Mouse (Mus musculus) spleen, adult 18-20 months (tissue): Measurements from ENCODE around the gene Fnbp1l.

Experiments
- DNase-seq, 2 experiments: peaks; one replicate each; pipeline ENCODE4 v3.0.0; 2022; ENCODE audit warnings: mixed read lengths in 2 of 2

Gene Fnbp1l

DNA sequence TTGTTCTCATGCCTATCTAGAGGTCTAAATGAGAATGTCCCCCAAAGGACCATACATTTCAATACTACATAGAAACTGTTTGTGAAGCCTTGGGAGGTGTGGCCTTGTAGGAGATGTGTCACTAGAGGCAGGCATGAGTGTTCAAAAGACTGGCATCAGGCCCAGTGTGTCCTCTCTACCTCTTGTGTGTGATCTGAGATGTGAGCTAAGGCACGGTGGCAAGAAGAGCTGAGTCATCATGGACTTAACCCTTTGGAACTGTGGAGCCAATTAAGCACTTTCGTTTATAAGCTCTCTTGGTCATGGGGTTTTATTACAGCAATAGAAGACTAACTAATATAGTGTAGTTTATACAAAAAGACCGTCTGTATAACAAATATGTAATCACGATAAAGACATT lies 16.3 kb downstream of the Fnbp1l start:
- DNase-seq: no peak

DNA sequence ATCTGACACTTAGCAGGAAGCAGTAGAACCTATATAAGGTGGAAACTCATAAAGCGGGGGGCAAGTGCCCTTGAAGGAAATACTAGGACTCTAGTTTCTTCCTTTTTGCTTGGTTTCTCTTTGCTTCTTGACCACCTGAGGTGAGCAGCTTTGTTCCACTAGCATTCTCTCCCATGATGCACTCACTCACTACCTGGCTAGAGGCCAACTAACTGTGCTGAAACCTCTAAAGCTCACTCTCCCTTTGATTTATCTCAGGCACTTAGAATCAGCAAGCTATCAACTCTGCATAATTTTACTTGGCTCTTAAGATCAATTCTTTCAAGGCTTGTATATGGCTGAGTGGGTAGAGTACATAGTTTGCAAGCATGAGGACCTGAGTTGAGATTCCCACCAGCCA lies 17.1 kb downstream of the Fnbp1l start:
- no peak for DNase-seq

DNA sequence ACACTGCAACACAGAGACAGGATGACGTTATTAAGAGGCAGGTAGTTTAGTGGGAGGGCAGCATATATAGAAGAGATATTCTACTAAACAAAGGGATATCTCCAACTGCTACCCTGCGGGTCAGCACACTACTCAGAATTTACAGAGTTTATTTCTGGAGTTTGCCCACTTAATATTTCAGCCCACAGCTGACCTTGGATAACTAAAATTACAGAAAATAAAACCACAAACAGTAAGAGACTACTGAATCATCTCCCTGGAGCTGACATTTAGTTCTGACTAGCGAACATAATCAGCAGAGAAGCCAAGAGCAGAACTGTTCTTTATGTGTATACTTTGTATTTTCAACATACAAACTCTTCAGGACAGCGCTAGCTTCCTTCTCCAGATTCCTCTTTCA lies 20.2 kb downstream of the Fnbp1l start:
- no peak for DNase-seq

DNA sequence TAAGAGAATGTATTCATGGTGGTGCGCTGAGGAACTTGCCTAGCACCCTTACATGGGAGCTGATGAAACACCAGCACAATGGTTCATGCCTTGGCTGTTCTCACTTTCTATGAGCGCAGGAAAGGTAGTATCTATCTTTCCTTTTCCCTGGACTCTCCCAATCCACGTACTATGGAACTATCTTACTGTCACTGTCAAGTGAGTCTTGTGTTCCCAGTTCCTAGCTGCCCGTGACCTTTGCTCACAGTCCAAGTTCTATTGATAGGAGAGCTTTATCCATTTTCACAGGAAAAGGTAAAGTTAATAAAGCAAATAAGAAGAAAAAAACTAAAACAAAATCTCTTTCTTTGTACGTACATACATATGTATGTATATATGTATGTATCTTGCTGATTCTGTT lies 28.7 kb downstream of the Fnbp1l start:
- DNase-seq: no peak

DNA sequence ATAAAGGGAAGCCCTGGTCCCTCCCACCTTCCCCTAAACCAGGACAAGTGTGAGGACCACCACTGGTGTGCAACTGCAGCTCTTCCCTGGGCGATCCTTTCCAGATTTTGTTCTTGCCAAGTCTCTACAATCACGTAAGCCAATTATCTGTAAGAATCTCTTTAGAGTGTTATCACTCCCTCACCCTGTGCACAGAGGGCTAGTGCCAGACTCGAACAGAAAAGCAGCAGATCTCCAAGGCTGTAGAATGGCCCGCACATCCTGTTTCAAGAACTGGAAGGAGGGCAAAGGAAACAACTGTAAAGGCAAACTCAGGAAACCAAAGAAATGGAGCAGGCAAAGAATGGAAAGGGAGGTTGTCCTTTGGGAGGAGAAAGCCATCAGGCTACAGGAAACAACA lies 29.2 kb downstream of the Fnbp1l start:
- DNase-seq: no peak

DNA sequence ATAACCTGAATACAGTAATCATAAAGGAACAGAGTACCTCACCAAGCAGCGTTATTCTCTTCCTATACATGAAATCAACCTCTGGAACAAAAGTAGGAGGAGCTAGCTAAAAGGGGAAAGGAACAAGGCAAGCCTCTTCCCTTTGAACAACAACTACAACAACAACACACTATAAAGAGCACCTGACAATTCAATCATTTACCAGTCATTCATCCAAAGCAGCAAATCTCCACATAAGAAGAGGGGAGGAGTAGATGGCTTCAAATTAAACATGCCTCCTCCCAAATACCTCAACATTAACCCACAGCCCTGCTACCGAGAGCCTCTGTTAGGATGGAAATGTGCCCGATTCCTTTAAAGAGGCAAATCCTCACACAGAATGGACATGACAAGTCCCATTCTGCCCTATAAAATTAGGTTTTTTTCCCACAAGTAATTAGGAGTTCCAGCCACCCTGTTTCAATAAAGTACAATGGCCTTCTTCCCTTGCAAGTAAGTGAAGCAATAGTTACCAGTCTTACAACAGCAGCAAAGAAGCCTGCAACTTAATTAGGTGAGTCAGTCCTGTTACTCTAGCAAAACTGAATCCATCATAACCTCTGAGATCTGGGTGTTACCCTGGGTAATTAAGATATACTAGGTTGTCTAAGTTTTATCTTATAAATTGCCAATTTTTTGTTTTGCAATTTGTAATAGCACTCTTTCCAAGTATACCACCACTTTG lies 32.4 kb downstream of the Fnbp1l start:
- DNase-seq: no peak

DNA sequence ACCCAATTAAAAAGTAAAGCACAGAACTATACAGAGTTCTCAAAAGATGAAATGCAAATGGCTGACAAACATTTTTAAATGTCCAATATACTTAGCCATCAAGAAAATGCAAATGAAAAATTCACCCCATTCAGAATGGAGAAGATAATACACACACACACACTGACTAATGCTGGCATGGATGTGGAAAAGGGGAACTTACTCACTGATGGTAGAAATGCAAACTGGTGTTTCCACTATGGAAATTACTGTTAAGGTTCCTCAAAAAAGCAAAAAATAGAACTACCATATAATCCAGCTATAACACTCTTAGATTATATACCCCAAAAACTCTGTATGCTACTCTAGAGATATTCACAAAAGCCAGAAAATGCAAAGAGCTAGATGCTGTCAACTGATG lies 42.2 kb downstream of the Fnbp1l start:
- DNase-seq: no peak

DNA sequence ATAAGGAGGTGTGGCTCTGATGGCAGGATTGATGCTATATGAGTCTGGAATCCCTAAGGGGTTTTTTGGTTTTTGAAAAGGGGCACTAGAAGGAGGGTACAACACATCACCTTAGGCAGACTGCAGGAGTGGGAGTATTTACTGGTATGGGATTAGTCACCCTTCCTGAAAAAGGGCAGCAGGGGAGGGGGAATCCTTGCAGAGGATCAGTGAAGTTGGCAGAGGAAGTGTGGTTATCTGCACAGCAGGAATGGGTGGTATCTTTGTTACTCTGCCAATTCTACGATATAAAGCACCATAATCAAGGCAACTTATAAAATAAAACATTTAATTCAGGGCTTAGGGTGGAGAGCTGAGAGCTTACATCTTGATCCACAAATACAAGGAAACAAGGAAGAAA lies 44.6 kb downstream of the Fnbp1l start:
- DNase-seq: no peak

DNA sequence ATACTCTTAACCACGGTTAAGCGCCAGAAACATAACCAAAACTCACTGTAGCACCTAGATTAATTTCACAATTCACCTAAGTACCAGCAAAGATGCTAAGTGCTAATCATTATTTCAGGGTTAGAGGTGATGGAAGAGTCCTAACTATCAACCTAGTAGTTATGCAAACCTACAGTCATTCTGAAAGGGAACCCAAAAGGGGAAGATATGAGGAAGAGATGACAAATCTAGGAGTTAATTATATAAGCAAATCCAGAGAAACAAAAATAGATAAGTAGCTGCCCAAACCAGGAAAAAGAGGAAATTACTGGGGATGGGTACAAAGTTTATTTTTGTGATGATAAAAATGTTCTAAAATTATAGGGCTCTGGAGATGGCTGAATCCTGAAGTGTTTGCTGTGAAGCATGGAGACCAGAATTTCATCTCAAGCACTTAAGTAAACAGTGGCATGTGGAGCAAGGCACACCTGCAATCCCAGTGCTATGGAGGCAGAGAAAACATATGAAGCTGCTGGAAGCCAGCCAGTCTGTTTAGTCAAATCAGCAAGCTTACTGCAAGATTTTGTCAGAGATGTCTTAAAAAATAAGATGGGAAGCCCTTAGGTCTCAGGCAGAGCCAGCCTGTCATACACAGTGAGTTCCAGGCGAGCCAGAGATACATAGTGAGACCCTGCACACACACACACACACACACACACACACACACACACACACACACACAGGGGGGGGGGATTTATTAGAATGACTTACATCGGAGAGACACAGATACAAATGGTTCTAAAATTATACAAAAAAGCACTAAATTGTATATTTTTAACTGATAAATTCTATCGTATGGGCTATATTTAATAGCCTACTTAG lies 45.9 kb downstream of the Fnbp1l start:
- DNase-seq: no peak

DNA sequence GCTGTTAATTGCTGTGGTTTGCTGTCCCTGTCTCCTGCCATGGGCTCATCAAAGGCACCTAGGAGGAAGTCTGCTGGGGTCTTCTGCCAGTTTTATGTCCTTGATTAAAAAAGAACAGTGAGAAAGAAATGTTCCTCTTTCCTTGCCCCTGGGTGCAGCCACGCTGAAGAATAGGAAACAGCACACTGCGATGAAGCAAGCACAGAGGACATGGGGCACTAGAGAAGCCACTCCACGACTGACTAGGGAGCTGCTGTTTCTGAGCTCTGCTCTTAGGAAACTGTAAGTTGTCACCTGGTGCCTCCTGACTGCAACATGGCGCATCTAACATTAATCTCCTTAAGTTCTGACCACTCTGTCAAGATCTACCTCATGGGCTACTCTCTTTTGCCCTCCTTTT lies 53.0 kb downstream of the Fnbp1l start:
- DNase-seq: no peak

DNA sequence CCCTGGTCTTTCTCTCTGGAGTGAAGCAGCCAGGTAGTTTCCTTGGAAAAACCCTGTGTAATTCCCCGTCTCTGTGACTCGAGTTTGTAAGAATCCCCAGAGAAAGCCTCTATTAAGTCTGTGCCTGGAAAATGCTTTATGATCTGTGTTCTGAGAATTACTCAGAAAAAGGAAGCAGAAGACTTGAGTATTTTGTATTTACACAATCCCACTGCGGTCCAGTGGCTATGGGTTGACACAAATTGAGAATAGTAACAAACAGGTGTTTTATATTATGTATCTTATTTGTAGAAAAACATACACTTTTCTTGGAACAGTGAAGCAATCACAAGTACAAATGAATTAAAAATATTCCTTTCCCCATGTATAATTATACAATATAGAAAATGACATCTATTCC lies 53.4 kb downstream of the Fnbp1l start:
- no peak for DNase-seq

DNA sequence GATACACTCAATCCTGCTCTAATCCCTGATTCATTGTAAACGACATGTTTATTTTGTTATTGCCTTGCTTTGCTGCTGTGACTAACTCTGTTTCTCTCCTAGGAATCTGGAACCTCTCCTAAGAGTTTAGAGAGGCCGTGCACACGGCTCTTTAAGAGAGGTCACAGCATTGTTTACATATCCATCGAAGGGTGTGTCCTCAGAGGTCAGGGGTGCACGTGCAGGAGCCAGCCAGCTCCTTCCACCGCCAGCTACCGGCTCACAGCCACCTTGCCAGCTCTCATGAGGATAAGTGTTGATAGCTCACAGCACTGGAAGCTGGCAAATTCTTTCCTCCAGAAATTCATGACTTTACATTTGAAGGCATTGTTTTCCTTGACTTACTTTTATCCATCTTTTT lies 54.2 kb downstream of the Fnbp1l start:
- DNase-seq: no peak

DNA sequence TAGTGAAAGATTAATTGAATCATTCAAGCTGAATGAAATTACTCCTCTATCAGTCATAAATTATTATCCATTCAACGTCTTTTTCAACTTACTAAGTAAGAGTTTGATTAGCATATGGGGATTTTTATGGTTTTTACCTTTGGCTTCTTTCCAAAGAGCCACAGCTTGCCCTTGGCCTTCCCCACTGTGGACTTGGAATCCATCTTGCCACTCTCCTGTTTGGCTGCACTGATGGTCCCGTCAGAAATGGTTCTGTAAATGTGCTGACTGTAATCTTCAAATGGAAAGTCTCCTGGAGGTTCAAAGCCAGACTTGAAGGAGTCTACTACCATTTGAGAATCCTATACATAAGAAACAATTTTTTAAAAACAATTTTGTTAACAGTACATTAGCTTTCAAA lies 61.7 kb downstream of the Fnbp1l start:
- DNase-seq: no peak

DNA sequence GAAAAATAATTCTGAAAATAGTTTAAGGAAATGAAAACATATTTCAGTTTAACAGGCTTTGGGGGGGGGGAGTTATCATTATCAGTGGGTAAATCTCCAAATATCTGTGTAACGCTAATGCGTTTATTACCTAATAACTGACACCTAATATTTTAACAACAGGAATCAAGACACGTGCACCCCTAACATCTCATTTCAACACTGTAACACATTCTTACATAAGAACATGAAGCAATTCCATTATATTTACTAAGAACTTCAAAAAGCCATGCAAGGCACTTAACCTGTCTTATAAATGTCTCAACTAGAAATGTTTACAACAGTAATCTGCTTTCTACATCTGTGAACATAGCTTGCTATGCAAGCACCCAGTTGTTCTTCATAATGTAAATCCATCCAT lies 68.3 kb downstream of the Fnbp1l start:
- DNase-seq: no peak

DNA sequence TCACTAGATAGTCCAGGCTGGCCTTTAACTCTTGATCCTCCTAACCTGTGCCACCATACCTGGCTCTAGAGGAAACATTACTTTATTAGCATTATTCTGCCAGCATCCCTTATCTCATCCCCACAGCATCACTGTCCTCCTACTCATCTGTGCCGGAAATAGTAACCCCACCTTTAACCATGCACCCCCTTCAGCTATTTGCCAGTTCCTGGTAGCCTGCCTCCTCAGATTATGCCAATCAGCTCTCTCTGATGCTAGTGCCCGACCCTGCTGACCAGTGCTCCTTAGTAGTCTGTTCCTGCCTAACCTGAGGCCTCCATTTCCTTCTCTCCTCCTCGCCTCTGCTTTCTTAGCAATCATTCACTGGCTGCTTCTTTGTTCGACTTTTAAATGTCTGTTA lies 72.0 kb downstream of the Fnbp1l start:
- DNase-seq: no peak

DNA sequence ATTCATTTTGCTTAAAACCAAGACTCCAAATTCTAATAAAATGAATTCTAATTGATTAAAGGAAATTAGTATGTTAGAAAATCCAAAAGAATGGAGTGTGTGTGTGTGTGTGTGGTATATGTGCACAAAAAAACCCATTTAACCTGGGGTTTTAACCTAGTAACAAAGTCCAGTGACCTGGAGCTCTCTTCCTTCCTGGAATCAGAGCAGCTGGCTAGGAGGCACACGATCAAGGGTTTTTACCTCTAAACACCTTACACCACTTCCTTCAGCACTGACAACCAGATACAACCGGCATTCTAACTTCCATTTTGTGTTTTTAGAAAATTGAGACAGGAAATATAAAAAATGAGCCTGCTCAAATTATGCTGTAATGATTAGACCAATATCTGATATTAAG lies 74.2 kb downstream of the Fnbp1l start:
- no peak for DNase-seq

DNA sequence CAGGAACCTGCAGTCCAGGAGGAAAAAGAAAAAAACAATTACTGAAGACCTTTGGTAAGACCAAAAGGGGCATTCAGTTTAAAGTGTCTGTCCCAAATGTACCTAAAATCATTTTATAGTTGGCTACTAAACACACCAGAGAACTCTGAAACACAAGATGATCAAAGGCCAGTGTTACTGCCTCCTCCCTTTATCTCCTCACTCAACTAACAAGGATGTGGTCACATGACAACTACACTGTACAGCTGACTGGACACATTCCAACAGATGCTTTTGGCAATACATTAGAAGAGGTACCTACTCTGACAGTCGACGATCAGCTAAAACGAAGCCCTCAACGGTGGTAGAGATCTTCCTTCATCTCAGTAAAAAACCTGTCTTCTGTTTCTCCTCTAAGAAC lies 78.6 kb downstream of the Fnbp1l start:
- no peak for DNase-seq

DNA sequence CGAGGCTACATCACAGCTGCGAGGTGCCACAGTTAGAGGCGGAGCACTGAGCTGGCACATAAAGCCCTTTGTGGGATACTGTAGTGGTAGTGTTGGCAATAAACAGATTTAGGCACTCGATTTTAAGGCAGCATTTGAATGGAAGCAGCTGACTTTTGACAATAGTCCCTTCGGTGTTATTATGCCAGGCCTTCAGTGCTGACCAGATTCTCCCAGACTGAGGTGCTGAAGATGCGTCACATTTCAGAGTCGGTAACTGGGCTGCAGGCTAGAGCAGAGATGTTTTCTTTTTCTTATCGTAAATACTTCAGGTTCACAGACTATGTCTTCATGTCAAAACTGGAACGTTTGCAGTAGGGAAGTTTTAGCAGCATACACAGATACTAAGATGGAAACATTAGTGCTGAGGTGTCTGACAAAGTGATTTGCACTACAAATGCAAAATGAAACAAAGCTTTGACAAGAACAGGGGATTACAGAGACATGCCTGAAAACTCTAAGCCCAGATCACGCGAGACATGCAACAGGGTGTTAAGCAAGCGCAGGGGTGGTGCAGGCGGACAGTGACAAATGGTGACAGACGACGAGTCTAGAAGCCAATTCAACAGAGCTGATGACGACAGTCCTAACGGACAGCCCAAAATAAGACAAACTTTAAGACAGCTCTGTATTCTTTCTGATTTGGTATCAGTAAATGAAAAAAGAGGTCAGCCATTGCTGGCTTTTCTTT lies 79.4 kb downstream of the Fnbp1l start:
- DNase-seq: no peak

DNA sequence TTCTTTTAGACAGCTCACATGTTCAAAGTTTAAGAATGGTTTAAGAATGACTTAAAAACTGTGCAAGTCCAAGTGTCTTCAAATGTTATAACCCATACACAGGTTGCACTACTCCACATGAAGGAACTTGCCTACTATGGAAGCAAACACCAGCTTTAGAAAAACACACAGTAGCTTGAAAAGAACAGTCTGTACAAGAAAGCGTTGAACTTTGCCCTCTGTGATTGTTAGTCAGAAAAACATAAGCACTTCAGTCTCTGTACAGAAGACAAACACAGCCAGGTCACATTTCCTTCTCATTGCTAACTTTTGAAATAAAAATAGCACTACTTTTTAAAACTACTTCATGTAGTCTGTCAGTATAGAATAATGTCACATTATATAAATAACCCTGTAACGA lies 80.7 kb downstream of the Fnbp1l start:
- DNase-seq: no peak

DNA sequence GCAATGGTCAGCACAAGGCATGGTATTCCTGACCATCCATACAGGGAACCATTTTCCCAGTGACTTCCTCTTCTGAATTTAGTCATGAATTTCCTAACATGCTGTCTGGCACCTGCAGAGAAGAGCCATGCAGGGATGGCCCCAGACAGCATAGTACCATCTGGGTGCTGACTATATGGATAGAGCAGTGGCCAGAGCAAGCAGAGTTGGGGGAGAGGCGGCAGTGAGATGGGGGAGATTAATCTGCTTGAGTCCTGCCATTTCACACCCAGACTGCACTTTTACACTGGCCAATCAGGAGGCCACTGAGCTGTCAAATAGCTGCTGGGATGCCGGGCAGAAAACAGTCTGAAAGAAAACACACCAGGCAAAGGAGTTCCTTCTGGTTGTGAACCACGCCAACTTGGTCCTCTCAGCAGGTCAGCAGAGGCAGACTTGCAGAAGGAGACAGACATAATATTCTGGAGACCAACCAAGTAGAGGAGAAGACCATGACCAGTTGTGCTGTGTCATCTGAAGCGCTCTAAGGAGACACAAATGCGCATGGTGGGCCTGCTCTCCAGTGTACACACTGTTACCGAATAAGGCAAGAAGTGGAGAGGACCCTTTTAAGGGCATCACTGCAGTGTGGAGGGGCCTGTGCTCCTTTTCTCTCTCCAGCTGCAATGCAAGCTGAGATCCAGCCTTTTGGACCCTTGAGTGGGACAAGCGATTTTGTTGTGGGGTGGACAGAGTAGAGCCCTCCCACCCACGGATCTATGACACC lies 83.4 kb downstream of the Fnbp1l start:
- no peak for DNase-seq

DNA sequence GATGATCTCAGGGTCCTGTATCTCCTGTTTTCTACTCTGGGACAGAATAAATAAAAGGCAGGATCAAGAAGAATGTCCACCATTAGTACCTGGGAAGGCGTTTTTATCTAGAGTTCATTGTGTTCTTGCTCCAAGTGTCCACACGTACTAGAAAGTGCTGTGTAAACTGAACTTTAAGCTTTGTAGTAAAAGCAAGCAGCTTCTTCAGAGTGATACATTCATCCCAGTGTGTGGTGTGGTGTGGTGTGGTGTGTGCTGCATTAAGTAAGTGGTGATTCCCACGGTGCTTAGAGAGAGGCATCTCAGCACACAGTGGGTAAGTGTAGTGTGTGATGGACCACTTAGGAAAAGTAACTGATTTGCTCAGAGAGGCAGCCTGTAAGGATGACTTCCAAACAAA lies 91.0 kb downstream of the Fnbp1l start:
- no peak for DNase-seq

DNA sequence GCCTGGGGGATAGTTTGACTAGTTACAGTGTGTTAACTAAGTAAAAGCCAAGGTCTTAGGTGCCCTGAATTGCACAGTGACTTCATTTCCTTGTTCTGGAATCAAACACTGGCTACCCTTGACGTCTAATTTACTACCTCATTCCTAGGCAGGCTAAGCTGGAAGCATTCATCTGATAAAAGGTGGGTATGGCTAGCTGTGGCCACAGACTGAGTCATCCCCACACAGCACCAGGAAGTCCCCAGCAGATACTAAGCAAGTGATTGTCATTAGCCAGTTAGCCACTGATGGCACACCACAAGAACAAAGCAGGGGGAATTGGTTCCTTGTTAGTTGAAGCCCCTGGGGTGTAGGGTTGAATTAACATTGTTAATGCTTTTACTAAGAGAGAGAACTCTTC lies 98.2 kb downstream of the Fnbp1l start:
- DNase-seq: no peak

DNA sequence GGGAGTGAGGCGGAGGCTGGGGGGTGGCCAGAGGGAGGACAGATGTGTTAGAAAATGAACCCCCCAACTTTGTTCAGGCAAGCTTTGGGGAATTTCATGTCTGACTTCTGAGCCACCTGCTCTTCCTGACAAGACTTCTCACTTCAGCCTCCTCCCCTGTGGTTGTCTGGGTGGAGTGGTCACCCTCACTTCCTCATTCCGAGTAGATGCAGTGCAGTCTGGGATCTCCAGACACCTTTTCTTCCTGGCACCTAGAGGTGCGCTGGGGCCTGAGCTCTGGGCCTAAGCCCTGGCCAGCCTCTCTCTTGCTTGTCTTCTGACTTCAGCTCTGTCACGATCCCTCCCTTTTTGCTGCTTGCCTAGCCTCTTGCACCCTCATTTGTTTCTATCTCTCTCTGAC lies 98.6 kb downstream of the Fnbp1l start:
- no peak for DNase-seq
